Mouse (Mus musculus): ENCODE results near the gene Rbp3. TPM values are rescaled to one million over a fixed set of nuclear protein-coding genes. Genes with fewer than 3 reads are reported as not detected.

The Rbp3 gene
- polyA plus RNA-seq, 2 experiments = 0.02 TPM; not detected in 1

- TF ChIP-seq EP300 (IDR thresholded peaks at IDR 0.05; ENCODE audit: low read depth) (no peak), CTCF (IDR thresholded peaks at IDR 0.05; ENCODE audit: low read depth) (peak; percentile 33; the same call in 1 of the 2 replicates)
- ATAC-seq (ENCODE audit: insufficient read depth) (no peak), DNase-seq (ENCODE audit: low read depth in 3 of 3, low spot score in 3 of 3) (no peak)
- Histone ChIP-seq H3K9ac (replicated peaks) (no peak overlapping the region), H3K9me3 (ENCODE audit: control insufficient read depth, low read length) (no peaks in the 10 kb centered on the region), H3K36me3 (replicated peaks; ENCODE audit: control insufficient read depth, insufficient read depth, low read depth) (no peaks in the 10 kb centered on the region), H3K27ac (no peak overlapping the region), H3K27me3 (ENCODE audit: control insufficient read depth, insufficient read depth, low read length) (no peaks in the 10 kb centered on the region), H3K4me3 (ENCODE audit: insufficient read depth in 1 of 2, low read depth in 2 of 2, low read length in 2 of 2) (no peak overlapping the region), H3K4me1 (replicated peaks; ENCODE audit: control insufficient read depth in 2 of 2, insufficient read depth in 2 of 2, low read length in 1 of 2) (no peaks in the 10 kb centered on the region), H3K4me2 (ENCODE audit: low read depth) (no peak overlapping the region)
- WGBS (ENCODE audit: insufficient replicate concordance) = 53% methylated on average over 7 of the region's 7 CpGs
Measured at GRCm38 (mm10) chr14:33965675-33966074, 11.9 kb downstream of the Rbp3 start.

GRCm38 (mm10) chr14:33972679-33973078 lies 18.9 kb downstream of the Rbp3 start:
- H3K4me2 ChIP-seq (ENCODE audit: low read depth) = no peak overlapping the region
- ATAC-seq (ENCODE audit: insufficient read depth) = no peak
- H3K9ac ChIP-seq (replicated peaks) = no peak overlapping the region
- no peak overlapping the region for H3K4me3 ChIP-seq (ENCODE audit: insufficient read depth in 1 of 2, low read depth in 2 of 2, low read length in 2 of 2)
- H3K4me1 ChIP-seq (replicated peaks; ENCODE audit: control insufficient read depth in 2 of 2, insufficient read depth in 2 of 2, low read length in 1 of 2) = no peaks in the 10 kb centered on the region
- WGBS (ENCODE audit: insufficient replicate concordance) = 40% methylated on average over 7 of the region's 7 CpGs
- no peaks in the 10 kb centered on the region for H3K9me3 ChIP-seq (ENCODE audit: control insufficient read depth, low read length)
- H3K27me3 ChIP-seq (ENCODE audit: control insufficient read depth, insufficient read depth, low read length) = no peaks in the 10 kb centered on the region
- no peak for TF ChIP-seq EP300 (IDR thresholded peaks at IDR 0.05; ENCODE audit: low read depth)
- peak; percentile 52; the same call in 1 of the 2 replicates for TF ChIP-seq CTCF (IDR thresholded peaks at IDR 0.05; ENCODE audit: low read depth)
- no peak overlapping the region for H3K27ac ChIP-seq
- H3K36me3 ChIP-seq (replicated peaks; ENCODE audit: control insufficient read depth, insufficient read depth, low read depth) = no peaks in the 10 kb centered on the region
- DNase-seq (ENCODE audit: low read depth in 3 of 3, low spot score in 3 of 3) = no peak

- H3K27me3 ChIP-seq (ENCODE audit: control insufficient read depth, insufficient read depth, low read length) = no peaks in the 10 kb centered on the region
- no peaks in the 10 kb centered on the region for H3K4me1 ChIP-seq (replicated peaks; ENCODE audit: control insufficient read depth in 2 of 2, insufficient read depth in 2 of 2, low read length in 1 of 2)
- no peak for DNase-seq (ENCODE audit: low read depth in 3 of 3, low spot score in 3 of 3)
- no peak for TF ChIP-seq CTCF (IDR thresholded peaks at IDR 0.05; ENCODE audit: low read depth)
- H3K9me3 ChIP-seq (ENCODE audit: control insufficient read depth, low read length) = no peaks in the 10 kb centered on the region
- WGBS (ENCODE audit: insufficient replicate concordance) = 55% methylated on average over 5 of the region's 5 CpGs
- no peak overlapping the region for H3K4me3 ChIP-seq (ENCODE audit: insufficient read depth in 1 of 2, low read depth in 2 of 2, low read length in 2 of 2)
- no peak for ATAC-seq (ENCODE audit: insufficient read depth)
- no peak overlapping the region for H3K27ac ChIP-seq
- H3K36me3 ChIP-seq (replicated peaks; ENCODE audit: control insufficient read depth, insufficient read depth, low read depth) = no peaks in the 10 kb centered on the region
- H3K4me2 ChIP-seq (ENCODE audit: low read depth) = no peak overlapping the region
- H3K9ac ChIP-seq (replicated peaks) = no peak overlapping the region
Measured at GRCm38 (mm10) chr14:33974752-33975151, 20.9 kb downstream of the Rbp3 start.

DNA sequence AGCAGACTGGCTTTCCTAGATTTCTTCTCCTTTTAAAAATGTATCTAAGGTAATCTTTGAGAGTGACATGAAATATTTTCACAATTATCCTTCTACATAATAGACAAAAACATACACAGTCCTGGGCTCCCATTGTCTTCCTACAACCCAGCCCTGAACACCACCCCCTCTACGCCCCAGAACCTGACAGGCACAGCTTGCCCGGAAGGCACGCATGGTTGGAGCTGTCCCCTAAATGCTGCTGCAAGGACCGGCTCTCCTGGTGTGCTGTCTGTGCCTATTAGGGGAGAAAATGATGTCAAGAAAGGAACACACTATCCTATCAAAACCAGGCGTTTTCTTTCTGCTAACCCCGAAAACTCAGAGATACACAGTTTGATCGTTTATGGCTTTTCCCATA lies 23.9 kb downstream of the Rbp3 start:
- no peak overlapping the region for H3K9ac ChIP-seq (replicated peaks)
- ATAC-seq (ENCODE audit: insufficient read depth) (no peak), DNase-seq (ENCODE audit: low read depth in 3 of 3, low spot score in 3 of 3) (no peak)
- H3K27me3 ChIP-seq (ENCODE audit: control insufficient read depth, insufficient read depth, low read length) = no peaks in the 10 kb centered on the region
- no peaks in the 10 kb centered on the region for H3K36me3 ChIP-seq (replicated peaks; ENCODE audit: control insufficient read depth, insufficient read depth, low read depth)
- H3K4me3 ChIP-seq (ENCODE audit: insufficient read depth in 1 of 2, low read depth in 2 of 2, low read length in 2 of 2) = no peak overlapping the region
- no peak overlapping the region for H3K27ac ChIP-seq
- no peaks in the 10 kb centered on the region for H3K4me1 ChIP-seq (replicated peaks; ENCODE audit: control insufficient read depth in 2 of 2, insufficient read depth in 2 of 2, low read length in 1 of 2)
- 35% methylated on average over 7 of the region's 7 CpGs for WGBS (ENCODE audit: insufficient replicate concordance)
- H3K4me2 ChIP-seq (ENCODE audit: low read depth) = no peak overlapping the region
- H3K9me3 ChIP-seq (ENCODE audit: control insufficient read depth, low read length) = no peaks in the 10 kb centered on the region
- no peak for TF ChIP-seq CTCF (IDR thresholded peaks at IDR 0.05; ENCODE audit: low read depth)
- TF ChIP-seq EP300 (IDR thresholded peaks at IDR 0.05; ENCODE audit: low read depth) = no peak

DNA sequence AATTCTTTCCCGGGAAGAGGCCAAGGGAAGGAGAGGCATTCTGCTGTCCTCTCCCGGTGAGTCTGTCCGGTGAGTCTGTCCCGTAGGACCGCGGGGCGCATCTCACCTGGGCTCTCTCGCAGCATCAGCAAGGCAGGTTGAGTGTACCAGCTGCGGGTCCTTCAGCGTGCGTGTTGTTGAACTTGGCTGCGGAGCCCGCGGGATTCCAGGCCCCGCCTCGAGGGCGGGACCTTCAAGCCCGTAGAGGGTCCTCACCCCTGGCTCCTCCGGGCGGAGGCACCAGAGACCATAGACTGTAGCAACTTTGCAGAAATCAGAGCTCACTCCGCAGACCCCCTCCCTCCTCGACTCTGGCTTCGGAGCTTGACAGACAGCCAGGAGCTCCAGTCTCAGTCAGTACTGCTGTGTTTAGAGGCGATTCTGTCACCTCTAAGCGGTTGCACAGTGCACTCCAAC lies 24.8 kb downstream of the Rbp3 start, which contains the start of gene Zfp488:
Zfp488 (minus strand) TSS at position 161 of the 456 bp plus-strand sequence.
- no peak for ATAC-seq (ENCODE audit: insufficient read depth)
- DNase-seq (ENCODE audit: low read depth in 3 of 3, low spot score in 3 of 3) = no peak
- no peaks in the 10 kb centered on the region for H3K9me3 ChIP-seq (ENCODE audit: control insufficient read depth, low read length)
- no peak within 1 kb of the TSS for H3K27ac ChIP-seq
- H3K4me2 ChIP-seq (ENCODE audit: low read depth) = no peak within 1 kb of the TSS
- WGBS (ENCODE audit: insufficient replicate concordance) = 4% methylated on average over 25 of the region's 25 CpGs
- no peaks in the 10 kb centered on the region for H3K36me3 ChIP-seq (replicated peaks; ENCODE audit: control insufficient read depth, insufficient read depth, low read depth)
- no peak within 1 kb of the TSS for H3K9ac ChIP-seq (replicated peaks)
- TF ChIP-seq EP300 (IDR thresholded peaks at IDR 0.05; ENCODE audit: low read depth) (no peak), CTCF (IDR thresholded peaks at IDR 0.05; ENCODE audit: low read depth) (no peak)
- H3K4me3 ChIP-seq (ENCODE audit: insufficient read depth in 1 of 2, low read depth in 2 of 2, low read length in 2 of 2) = no peak within 1 kb of the TSS
- no peaks in the 10 kb centered on the region for H3K27me3 ChIP-seq (ENCODE audit: control insufficient read depth, insufficient read depth, low read length)
- no peaks in the 10 kb centered on the region for H3K4me1 ChIP-seq (replicated peaks; ENCODE audit: control insufficient read depth in 2 of 2, insufficient read depth in 2 of 2, low read length in 1 of 2)

All from liver, embryonic 14.5 days (tissue).